In the genomic region with DNA sequence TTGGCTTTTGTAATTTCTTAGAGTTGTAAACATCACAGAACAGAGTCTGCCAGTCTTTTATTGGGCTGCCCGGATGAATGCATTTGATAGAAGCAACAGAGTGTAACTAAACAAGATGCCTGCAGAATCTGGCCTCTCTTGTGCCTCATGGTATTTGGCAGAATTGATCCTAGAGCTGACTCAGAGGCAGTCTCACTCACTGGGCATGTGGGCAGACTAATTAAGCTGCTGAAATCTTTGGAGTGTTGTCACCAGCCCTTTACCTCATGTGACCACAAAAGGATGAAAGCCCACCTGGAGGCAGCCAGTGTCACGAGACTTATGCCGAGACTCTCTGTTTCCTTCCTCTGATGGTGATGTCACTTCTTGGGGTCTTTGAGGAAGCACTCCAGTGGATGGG, we compare ENCODE assay signal across 24 mouse cellular contexts.
DNase-seq lines count a peak whose midpoint lies in the region; ATAC-seq and TF ChIP-seq lines count a peak whose summit lies in the region.
"Had no signal": no experiment of that assay in that cellular context is flagged by ENCODE, and none has a peak within 500 bp of the region (broad histone marks: within the 10 kb centered on the region; RNA-seq: fewer than 3 reads in every experiment).

No protein-coding gene starts in this region.

- no peak overlapping the region for H3K9ac ChIP-seq in forebrain, embryonic 14.5 days (ENCODE audit: low read length)
- no peak overlapping the region for H3K9ac ChIP-seq in forebrain, embryonic 12.5 days
- H3K9ac ChIP-seq in midbrain, postnatal 0 days (replicated peaks; ENCODE audit: low read length, poor library complexity, severe bottlenecking): no peak overlapping the region
- no peak overlapping the region for H3K9ac ChIP-seq in midbrain, embryonic 16.5 days (ENCODE audit: low read depth, low read length)
- H3K9ac ChIP-seq: embryonic facial prominence, embryonic 12.5 days; embryonic facial prominence, embryonic 15.5 days; heart, embryonic 13.5 days; hindbrain, embryonic 14.5 days had no signal

- H3K27me3 ChIP-seq in forebrain, embryonic 14.5 days (replicated peaks; ENCODE audit: control insufficient read depth, insufficient read depth, low read length): no peaks in the 10 kb centered on the region
- H3K27me3 ChIP-seq in forebrain, embryonic 12.5 days: no peaks in the 10 kb centered on the region
- no peaks in the 10 kb centered on the region for H3K27me3 ChIP-seq in midbrain, postnatal 0 days (ENCODE audit: insufficient read depth, low read length)
- H3K27me3 ChIP-seq in midbrain, embryonic 16.5 days (ENCODE audit: control insufficient read depth, insufficient read depth, low read depth, low read length): no peaks in the 10 kb centered on the region
- H3K27me3 ChIP-seq: embryonic facial prominence, embryonic 12.5 days; embryonic facial prominence, embryonic 15.5 days; heart, embryonic 13.5 days had no signal

- WGBS in forebrain, embryonic 14.5 days: 65% methylated on average over 3 of the region's 3 CpGs
- 73% methylated on average over 3 of the region's 3 CpGs for WGBS in forebrain, embryonic 12.5 days
- WGBS in midbrain, postnatal 0 days: 69% methylated on average over 3 of the region's 3 CpGs
- 62% methylated on average over 3 of the region's 3 CpGs for WGBS in midbrain, embryonic 16.5 days

- H3K4me2 ChIP-seq in forebrain, embryonic 14.5 days (ENCODE audit: low read length): no peak overlapping the region
- no peak overlapping the region for H3K4me2 ChIP-seq in forebrain, embryonic 12.5 days
- no peak overlapping the region for H3K4me2 ChIP-seq in midbrain, postnatal 0 days (ENCODE audit: low read depth, low read length, poor library complexity, severe bottlenecking)
- H3K4me2 ChIP-seq in midbrain, embryonic 16.5 days (ENCODE audit: low read length): no peak overlapping the region
- H3K4me2 ChIP-seq: embryonic facial prominence, embryonic 12.5 days; embryonic facial prominence, embryonic 15.5 days; heart, embryonic 13.5 days; hindbrain, embryonic 14.5 days had no signal

- 0 out of 2 replicates have a peak, but pooled peaks cover 3% of the 10 kb centered on the region for H3K4me1 ChIP-seq in forebrain, embryonic 14.5 days (ENCODE audit: control insufficient read depth, insufficient read depth, low read length)
- H3K4me1 ChIP-seq in forebrain, embryonic 12.5 days: no peaks in the 10 kb centered on the region
- H3K4me1 ChIP-seq in midbrain, postnatal 0 days (ENCODE audit: insufficient read depth, low read length): no peaks in the 10 kb centered on the region
- no peaks in the 10 kb centered on the region for H3K4me1 ChIP-seq in midbrain, embryonic 16.5 days (ENCODE audit: control insufficient read depth, insufficient read depth, low read length)
- H3K4me1 ChIP-seq: embryonic facial prominence, embryonic 12.5 days; heart, embryonic 10.5 days; heart, embryonic 13.5 days had no signal

- no peaks in the 10 kb centered on the region for H3K9me3 ChIP-seq in forebrain, embryonic 14.5 days (replicated peaks; ENCODE audit: control insufficient read depth, low read length)
- no peaks in the 10 kb centered on the region for H3K9me3 ChIP-seq in forebrain, embryonic 12.5 days
- H3K9me3 ChIP-seq in midbrain, postnatal 0 days (ENCODE audit: low read length): no peaks in the 10 kb centered on the region
- no peaks in the 10 kb centered on the region for H3K9me3 ChIP-seq in midbrain, embryonic 16.5 days (replicated peaks; ENCODE audit: control insufficient read depth, low read length, poor library complexity, severe bottlenecking)
- H3K9me3 ChIP-seq: embryonic facial prominence, embryonic 12.5 days; embryonic facial prominence, embryonic 15.5 days; heart, embryonic 10.5 days; heart, embryonic 13.5 days had no signal

- no peak overlapping the region for H3K27ac ChIP-seq in forebrain, embryonic 14.5 days (ENCODE audit: low read depth, low read length)
- no peak overlapping the region for H3K27ac ChIP-seq in forebrain, embryonic 12.5 days
- H3K27ac ChIP-seq in midbrain, postnatal 0 days (ENCODE audit: low read depth, low read length): no peak overlapping the region
- H3K27ac ChIP-seq in midbrain, embryonic 16.5 days (ENCODE audit: low read length): no peak overlapping the region
- H3K27ac ChIP-seq: embryonic facial prominence, embryonic 12.5 days; embryonic facial prominence, embryonic 15.5 days; heart, embryonic 10.5 days; heart, embryonic 13.5 days; hindbrain, embryonic 14.5 days; hindbrain, postnatal 0 days had no signal

- TF ChIP-seq CTCF in midbrain, postnatal 0 days (IDR thresholded peaks at IDR 0.05): no peak

- no peak overlapping the region for H3K4me3 ChIP-seq in forebrain, embryonic 14.5 days (ENCODE audit: low read depth, low read length)
- H3K4me3 ChIP-seq in forebrain, embryonic 12.5 days (replicated peaks): no peak overlapping the region
- no peak overlapping the region for H3K4me3 ChIP-seq in midbrain, postnatal 0 days (ENCODE audit: low read depth, low read length)
- H3K4me3 ChIP-seq in midbrain, embryonic 16.5 days (ENCODE audit: low read depth, low read length): no peak overlapping the region
- H3K4me3 ChIP-seq: embryonic facial prominence, embryonic 12.5 days; embryonic facial prominence, embryonic 15.5 days; heart, embryonic 10.5 days; heart, embryonic 13.5 days had no signal

- H3K36me3 ChIP-seq in forebrain, embryonic 14.5 days (ENCODE audit: control insufficient read depth, insufficient read depth, low read length): no peaks in the 10 kb centered on the region
- no peaks in the 10 kb centered on the region for H3K36me3 ChIP-seq in forebrain, embryonic 12.5 days (replicated peaks)
- no peaks in the 10 kb centered on the region for H3K36me3 ChIP-seq in midbrain, postnatal 0 days (ENCODE audit: insufficient read depth, low read length)
- H3K36me3 ChIP-seq in midbrain, embryonic 16.5 days (ENCODE audit: control insufficient read depth, insufficient read depth, low read length): no peaks in the 10 kb centered on the region
- H3K36me3 ChIP-seq: embryonic facial prominence, embryonic 12.5 days; embryonic facial prominence, embryonic 15.5 days; heart, embryonic 10.5 days; heart, embryonic 13.5 days had no signal

- peak; percentile 36 to 44 for DNase-seq in cerebellum, postnatal 10 days
- no peak for DNase-seq in cerebellum, postnatal 36 days
- DNase-seq in forebrain, embryonic 14.5 days (ENCODE audit: low spot score): peak; percentile 3
- DNase-seq in midbrain, postnatal 0 days (ENCODE audit: low spot score): peak; percentile 30
- no peak for DNase-seq in lung, postnatal 25 days (ENCODE audit: low spot score)
- no peak for DNase-seq in retina, postnatal 1 day
- DNase-seq: adrenal gland, adult 2 months; adrenal gland, postnatal 14 days; cerebellum, adult 18-20 months; cerebellum, adult 9-10 months; gastrocnemius, postnatal 25 days; heart, adult 18-20 months; heart, postnatal 14 days; heart, postnatal 4 days had no signal

- no peak for ATAC-seq in forebrain, embryonic 14.5 days
- no peak for ATAC-seq in forebrain, embryonic 12.5 days (ENCODE audit: low FRiP score)
- ATAC-seq in midbrain, postnatal 0 days (ENCODE audit: low FRiP score): no peak
- ATAC-seq in midbrain, embryonic 16.5 days: no peak
- ATAC-seq: hindbrain, postnatal 0 days; inflammation-experienced regulatory T-cells, adult 6 months; intestine, embryonic 16.5 days had no signal

Comparison
In these comparisons a context has a peak if more than half of its experiments do, and no peak if none do; other contexts are left out.
1. DNase-seq: peak in cerebellum, postnatal 10 days (2 of 2), forebrain, embryonic 14.5 days (single experiment) and midbrain, postnatal 0 days (single experiment); none in cerebellum, postnatal 36 days (0 of 2), lung, postnatal 25 days (single experiment) and retina, postnatal 1 day (single experiment).